Mouse (Mus musculus) layer of hippocampus, postnatal 36 days (tissue): Measurements from ENCODE around the gene Fyn. TPM values are rescaled to one million over a fixed set of nuclear protein-coding genes. Genes with fewer than 3 reads are reported as not detected.
A peak's percentile ranks its signal among the peaks of the same experiment; 100 is the strongest.

ENCODE experiments used
- DNase-seq, 2 experiments: peaks; one replicate each; pipeline ENCODE4 v3.0.0; 2022
- total RNA-seq, 2 experiments: library from RNA; stranded (reverse); gene quantifications; 2 replicates each; pipeline ENCODE4 v1.2.3; 2021

Fyn gene
- total RNA-seq, 2 experiments from 2014 or later: 137 to 141 TPM

GRCm38 (mm10) chr10:39472923-39473322 lies 104.3 kb downstream of the Fyn start:
- DNase-seq: no peak

- no peak for DNase-seq
These were observed 110.7 kb downstream of the Fyn start for GRCm38 (mm10) chr10:39479361-39479760.

GRCm38 (mm10) chr10:39484382-39484826 lies 115.7 kb downstream of the Fyn start:
- no peak for DNase-seq

GRCm38 (mm10) chr10:39484892-39485291 lies 116.2 kb downstream of the Fyn start:
- DNase-seq: no peak

- DNase-seq: no peak
These were observed 117.3 kb downstream of the Fyn start for GRCm38 (mm10) chr10:39485939-39486338.

GRCm38 (mm10) chr10:39486501-39487450 lies 118.1 kb downstream of the Fyn start:
- no peak for DNase-seq

- DNase-seq: no peak
These were observed 119.2 kb downstream of the Fyn start for GRCm38 (mm10) chr10:39487740-39488415.

- no peak for DNase-seq
These were observed 119.9 kb downstream of the Fyn start for GRCm38 (mm10) chr10:39488542-39488941.

- no peak for DNase-seq
These were observed 120.3 kb downstream of the Fyn start for GRCm38 (mm10) chr10:39488956-39489355.

- no peak for DNase-seq
These were observed 121.9 kb downstream of the Fyn start for GRCm38 (mm10) chr10:39490349-39491121.

- DNase-seq: no peak
These were observed 123.5 kb downstream of the Fyn start for GRCm38 (mm10) chr10:39492146-39492545.

GRCm38 (mm10) chr10:39493007-39493406 lies 124.4 kb downstream of the Fyn start:
- no peak for DNase-seq

- DNase-seq: no peak
These were observed 130.0 kb downstream of the Fyn start for GRCm38 (mm10) chr10:39498641-39499040.

GRCm38 (mm10) chr10:39501571-39501970 lies 132.9 kb downstream of the Fyn start:
- DNase-seq: no peak

GRCm38 (mm10) chr10:39501977-39502706 lies 133.5 kb downstream of the Fyn start:
- peak in 1 of 2 experiments; percentile 45 for DNase-seq

GRCm38 (mm10) chr10:39503331-39503730 lies 134.7 kb downstream of the Fyn start:
- DNase-seq: no peak

GRCm38 (mm10) chr10:39505007-39505406 lies 136.4 kb downstream of the Fyn start:
- DNase-seq: no peak

- no peak for DNase-seq
These were observed 137.0 kb downstream of the Fyn start for GRCm38 (mm10) chr10:39505621-39506020.

GRCm38 (mm10) chr10:39506353-39506752 lies 137.7 kb downstream of the Fyn start:
- DNase-seq: no peak

- DNase-seq: no peak
These were observed 138.2 kb downstream of the Fyn start for GRCm38 (mm10) chr10:39506831-39507230.

GRCm38 (mm10) chr10:39508801-39509200 lies 140.1 kb downstream of the Fyn start:
- no peak for DNase-seq

GRCm38 (mm10) chr10:39509937-39510336 lies 141.3 kb downstream of the Fyn start:
- no peak for DNase-seq
